Mouse (Mus musculus) cortical plate, adult 2 months (tissue): Measurements from ENCODE around the gene Bace1.

ENCODE experiments used
- CTCF ChIP-seq: fragments of 200-500 bp; IDR thresholded peaks from 2 replicates; pipeline ENCODE4 v1.5.1; 2011; ENCODE audit warnings: mild to moderate bottlenecking, control low read depth, low read length; ENCODE audit not compliant: insufficient read depth; ENCODE audit errors: extremely low read depth
- POLR2A ChIP-seq: fragments of 200-500 bp; IDR thresholded peaks from 2 replicates; pipeline ENCODE4 v1.6.1; 2011; ENCODE audit warnings: mild to moderate bottlenecking, low read length, control low read depth; ENCODE audit not compliant: insufficient read depth; ENCODE audit errors: extremely low read depth

- TF ChIP-seq CTCF (no peak), POLR2A (no peak)
Observed at GRCm38 (mm10) chr9:45840331-45840730, 2.0 kb downstream of the Bace1 start.
